Mouse (Mus musculus) spleen, postnatal 14 days (tissue): ENCODE data around the gene Arhgap40.

Source experiments
- DNase-seq, 2 experiments: peaks; one replicate each; pipeline ENCODE4 v3.0.0; 2021 to 2022; ENCODE audit warnings: low spot score in 2 of 2

Gene Arhgap40

GRCm38 (mm10) chr2:158512528-158512927 lies at the start of gene Arhgap40:
Gene Arhgap40, plus strand, starts transcription at chr2:158512796.
- DNase-seq: no peak

- DNase-seq: no peak
Observed at GRCm38 (mm10) chr2:158474159-158474558, 38.4 kb upstream of the Arhgap40 start.

- DNase-seq: no peak
Observed at GRCm38 (mm10) chr2:158477640-158478039, 35.0 kb upstream of the Arhgap40 start.

- no peak for DNase-seq
Observed at GRCm38 (mm10) chr2:158498457-158498856, 14.1 kb upstream of the Arhgap40 start.

GRCm38 (mm10) chr2:158501836-158502812 lies 10.5 kb upstream of the Arhgap40 start, which contains the start of gene Adig:
Gene Adig, plus strand, starts transcription at chr2:158502612.
- no peak for DNase-seq

GRCm38 (mm10) chr2:158503226-158503625 lies 9.4 kb upstream of the Arhgap40 start:
- no peak for DNase-seq

GRCm38 (mm10) chr2:158503671-158504070 lies 8.9 kb upstream of the Arhgap40 start:
- no peak for DNase-seq

- DNase-seq: no peak
Observed at GRCm38 (mm10) chr2:158506475-158506874, 6.1 kb upstream of the Arhgap40 start.

GRCm38 (mm10) chr2:158507046-158507445 lies 5.5 kb upstream of the Arhgap40 start:
- no peak for DNase-seq

- DNase-seq: peak in 1 of 2 experiments; percentile 7
Observed at GRCm38 (mm10) chr2:158510665-158511064, 1.9 kb upstream of the Arhgap40 start.

- DNase-seq: no peak
Observed at GRCm38 (mm10) chr2:158513821-158514336, 1.3 kb downstream of the Arhgap40 start.

- DNase-seq: no peak
Observed at GRCm38 (mm10) chr2:158518583-158518982, 6.0 kb downstream of the Arhgap40 start.

GRCm38 (mm10) chr2:158519071-158519470 lies 6.5 kb downstream of the Arhgap40 start:
- DNase-seq: no peak

- DNase-seq: no peak
Observed at GRCm38 (mm10) chr2:158519800-158520199, 7.2 kb downstream of the Arhgap40 start.

GRCm38 (mm10) chr2:158523060-158523459 lies 10.5 kb downstream of the Arhgap40 start:
- no peak for DNase-seq

- no peak for DNase-seq
Observed at GRCm38 (mm10) chr2:158524129-158524860, 11.7 kb downstream of the Arhgap40 start.

GRCm38 (mm10) chr2:158534090-158534489 lies 21.5 kb downstream of the Arhgap40 start:
- peak in 1 of 2 experiments; percentile 22 for DNase-seq

GRCm38 (mm10) chr2:158534559-158534958 lies 22.0 kb downstream of the Arhgap40 start:
- no peak for DNase-seq

GRCm38 (mm10) chr2:158539433-158540305 lies 27.1 kb downstream of the Arhgap40 start:
- DNase-seq: no peak

GRCm38 (mm10) chr2:158541286-158541685 lies 28.7 kb downstream of the Arhgap40 start:
- DNase-seq: no peak

- DNase-seq: no peak
Observed at GRCm38 (mm10) chr2:158545266-158545665, 32.7 kb downstream of the Arhgap40 start.
